Mouse (Mus musculus): ENCODE data around the gene Dnaja4. TPM values are rescaled to one million over a fixed set of nuclear protein-coding genes. Genes with fewer than 3 reads are reported as not detected.
"Not testable (repeated sequence)": the region's sequence is repeated elsewhere in the genome, so short reads cannot be mapped to it uniquely, and the experiment has no call there.

Gene Dnaja4
- polyA plus RNA-seq, 1 experiment from 2014 or later = 24.3 TPM

DNA sequence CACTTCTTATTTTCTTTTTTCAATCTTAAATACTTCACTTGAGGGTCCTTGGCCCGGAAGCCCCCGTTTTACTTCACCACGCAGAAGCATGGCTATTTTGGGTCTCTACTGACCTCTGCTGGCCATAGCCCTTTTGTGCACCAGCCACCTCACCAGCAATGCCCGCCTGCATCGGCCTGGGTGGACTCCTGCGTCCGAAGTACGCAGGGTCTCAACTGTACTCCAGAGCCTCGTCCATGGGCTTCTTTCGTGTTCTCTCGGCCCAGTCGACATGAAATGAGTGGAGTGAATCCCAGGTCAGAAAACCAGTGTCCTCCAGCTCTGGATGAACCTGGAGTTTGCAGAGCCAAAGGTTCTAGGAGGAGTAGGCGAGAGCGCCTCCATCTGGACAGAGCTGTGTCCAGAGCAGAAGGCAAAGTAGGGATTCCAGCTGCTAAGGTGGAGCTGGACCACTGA, 22.1 kb upstream of the Dnaja4 start:
- Histone ChIP-seq H3K27ac (no peak overlapping the region), H3K27me3 (replicated peaks) (peaks cover 30% of the 10 kb centered on the region), H3K9me3 (replicated peaks) (no peaks in the 10 kb centered on the region), H3K36me3 (no peaks in the 10 kb centered on the region), H3K9ac (peak overlapping the region; percentile 22; the same call in 1 of the 2 replicates), H3K4me3 (peak overlapping the region; percentile 48), H3K4me1 (peaks cover 11% of the 10 kb centered on the region), H3K4me2 (peak overlapping the region; percentile 67)
- 6% methylated on average over 14 of the region's 14 CpGs for WGBS (ENCODE audit: insufficient replicate concordance)
- ATAC-seq = peak; percentile 73

DNA sequence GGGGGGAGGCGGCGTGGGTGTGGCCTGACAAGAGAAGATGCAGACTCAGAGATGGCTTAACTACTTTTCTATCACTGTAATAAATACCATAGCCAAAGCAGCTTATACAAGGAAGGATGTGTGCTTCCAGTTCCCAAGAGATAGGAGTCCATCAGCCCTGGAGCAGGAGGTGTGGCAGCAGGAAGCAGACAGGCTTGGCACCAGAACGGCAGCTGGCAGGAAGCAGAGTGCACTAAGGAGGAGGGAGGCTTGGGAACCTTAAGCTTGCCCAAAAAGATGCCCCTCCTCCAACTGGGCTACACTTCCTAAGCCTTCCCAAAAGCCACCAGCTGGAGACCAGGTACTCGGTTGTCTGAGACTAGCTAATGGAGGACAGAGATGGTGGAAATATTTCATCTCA, 15.8 kb upstream of the Dnaja4 start:
- Histone ChIP-seq H3K4me2 (no peak overlapping the region), H3K9me3 (replicated peaks) (no peaks in the 10 kb centered on the region), H3K36me3 (no peaks in the 10 kb centered on the region), H3K9ac (no peak overlapping the region), H3K27ac (no peak overlapping the region), H3K4me1 (no peaks in the 10 kb centered on the region), H3K27me3 (replicated peaks) (peaks cover 56% of the 10 kb centered on the region), H3K4me3 (no peak overlapping the region)
- ATAC-seq = no peak
- WGBS (ENCODE audit: insufficient replicate concordance) = 54% methylated on average over 4 of the region's 4 CpGs

DNA sequence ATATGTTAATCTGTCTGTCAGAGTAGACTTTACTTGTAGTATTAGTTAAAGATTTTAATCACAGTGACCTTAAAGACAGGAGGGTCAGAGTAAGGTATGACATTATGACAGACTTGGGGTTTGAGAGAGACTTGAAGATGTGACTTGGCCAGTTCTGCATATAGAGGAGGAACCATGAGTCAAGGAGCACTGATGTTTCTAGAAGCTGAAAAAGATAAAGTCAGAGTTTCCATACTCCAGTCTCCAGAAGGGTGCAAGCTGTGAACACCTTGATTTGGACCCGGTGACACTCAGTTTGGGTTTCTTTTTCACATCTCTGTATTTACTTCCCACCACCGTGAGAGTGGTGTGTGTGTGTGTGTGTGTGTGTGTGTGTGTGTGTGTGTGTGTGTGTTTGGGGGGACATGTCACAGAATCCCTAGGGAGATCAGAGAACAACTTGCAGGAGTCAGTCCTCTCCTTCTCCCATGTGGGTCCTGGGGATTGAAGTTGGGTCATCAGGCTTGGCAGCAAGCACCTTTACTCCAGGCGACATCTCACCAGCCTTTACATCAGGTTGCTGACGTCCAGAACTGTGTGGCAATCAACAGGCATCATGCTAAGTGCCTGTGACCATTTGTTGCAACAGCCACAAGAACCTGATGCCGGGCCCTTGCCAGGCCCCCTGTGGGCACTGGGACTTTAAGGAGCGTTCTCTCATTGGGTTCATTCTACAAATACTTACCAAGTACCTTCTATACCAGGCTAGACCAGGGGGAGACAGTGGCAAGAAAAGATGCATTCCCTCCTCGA, 14.7 kb upstream of the Dnaja4 start:
- ATAC-seq = no peak
- Histone ChIP-seq H3K27me3 (replicated peaks) (peaks cover 51% of the 10 kb centered on the region; the same call in 1 of the 2 replicates), H3K36me3 (no peaks in the 10 kb centered on the region), H3K27ac (no peak overlapping the region), H3K9ac (no peak overlapping the region), H3K9me3 (replicated peaks) (no peaks in the 10 kb centered on the region), H3K4me3 (no peak overlapping the region), H3K4me1 (no peaks in the 10 kb centered on the region), H3K4me2 (no peak overlapping the region)
- WGBS (ENCODE audit: insufficient replicate concordance) = 49% methylated on average over 7 of the region's 7 CpGs

DNA sequence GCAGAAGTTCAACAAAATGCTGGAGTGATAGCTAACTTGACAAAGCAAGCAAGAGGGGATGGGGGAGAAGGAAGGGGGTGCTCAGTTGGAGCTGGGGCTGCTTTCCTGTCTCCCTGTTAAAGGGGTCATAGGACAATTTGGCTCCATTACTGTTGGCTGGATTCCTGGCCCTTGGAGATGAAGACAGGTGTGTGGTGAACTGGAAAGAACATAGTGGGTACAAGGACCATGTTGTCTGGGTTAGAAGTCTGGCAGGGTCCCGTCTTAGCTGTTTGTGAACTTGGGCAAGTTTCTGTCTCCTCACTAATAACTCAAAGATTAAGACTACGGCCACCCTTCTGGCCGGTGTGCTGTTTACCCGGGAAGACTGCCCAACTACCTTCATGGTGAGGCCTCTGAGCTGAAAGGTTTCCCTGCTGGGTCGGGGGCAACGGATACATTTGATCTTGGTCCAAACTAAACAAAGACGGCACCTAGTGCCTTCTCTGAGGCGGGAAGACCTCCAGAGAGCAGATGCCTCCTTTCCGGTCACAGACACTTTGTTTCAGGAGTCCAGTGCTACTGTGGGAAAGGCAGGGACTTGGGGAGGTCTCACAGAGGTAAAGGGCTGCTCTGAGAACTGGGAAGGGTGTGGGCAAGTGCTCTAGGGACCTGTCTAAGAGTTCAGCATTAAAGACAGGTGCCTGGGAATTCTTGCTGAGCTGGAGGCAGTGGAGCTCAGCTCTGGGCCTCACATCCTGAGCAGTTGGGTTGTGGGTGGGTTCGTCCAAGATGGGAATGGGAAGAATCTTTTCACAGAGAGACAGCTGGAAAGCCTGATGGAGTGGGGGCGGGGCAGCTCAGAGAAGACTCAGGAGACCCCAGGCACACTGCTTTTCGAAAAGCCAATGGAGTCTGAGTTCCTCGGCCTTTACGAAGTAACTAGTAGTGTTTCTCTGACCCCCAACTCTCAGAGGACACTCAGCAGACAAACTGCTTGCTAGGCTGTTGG, 11.1 kb upstream of the Dnaja4 start:
- no peak overlapping the region for H3K4me3 ChIP-seq
- ATAC-seq = no peak

DNA sequence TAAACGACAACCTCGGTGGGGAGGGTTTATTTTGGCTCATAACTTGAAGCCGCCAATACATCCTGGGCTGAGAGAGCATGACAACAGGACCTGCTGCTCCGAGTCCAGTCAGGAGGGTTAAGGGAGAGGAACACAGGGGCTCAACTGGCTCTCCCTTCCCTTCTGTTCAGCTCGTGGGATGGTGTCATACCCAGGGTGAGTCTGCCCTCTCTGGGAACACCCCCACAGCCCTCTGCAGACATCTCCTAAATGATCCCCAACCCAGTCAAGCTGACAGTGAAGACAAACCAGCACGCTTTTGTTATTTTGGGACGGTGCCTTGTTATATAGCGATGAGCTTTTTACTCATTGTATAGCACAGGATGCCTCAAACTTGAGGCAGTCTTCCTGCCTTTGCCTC, 9.2 kb upstream of the Dnaja4 start:
- Histone ChIP-seq H3K4me1 (peaks cover 10% of the 10 kb centered on the region), H3K27ac (no peak overlapping the region), H3K27me3 (replicated peaks) (peaks cover 63% of the 10 kb centered on the region), H3K9ac (no peak overlapping the region), H3K36me3 (no peaks in the 10 kb centered on the region), H3K4me3 (no peak overlapping the region), H3K9me3 (replicated peaks) (no peaks in the 10 kb centered on the region), H3K4me2 (no peak overlapping the region)
- 70% methylated on average over 8 of the region's 8 CpGs for WGBS (ENCODE audit: insufficient replicate concordance)
- ATAC-seq = no peak

More for the DNA sequence above, 11.1 kb upstream of the Dnaja4 start:
- no peak overlapping the region for H3K27ac ChIP-seq
- no peaks in the 10 kb centered on the region for H3K36me3 ChIP-seq
- H3K9me3 ChIP-seq (replicated peaks) = no peaks in the 10 kb centered on the region
- H3K9ac ChIP-seq = no peak overlapping the region
- 65% methylated on average over 14 of the region's 14 CpGs for WGBS (ENCODE audit: insufficient replicate concordance)
- H3K4me1 ChIP-seq = peaks cover 10% of the 10 kb centered on the region
- peaks cover 59% of the 10 kb centered on the region for H3K27me3 ChIP-seq (replicated peaks)
- H3K4me2 ChIP-seq = no peak overlapping the region

- H3K4me3 ChIP-seq; ATAC-seq; H3K9ac ChIP-seq; H3K36me3 ChIP-seq; H3K4me2 ChIP-seq; H3K27ac ChIP-seq; H3K9me3 ChIP-seq (replicated peaks): not testable (repeated sequence)
- H3K4me1 ChIP-seq = peaks cover 12% of the 10 kb centered on the region
- WGBS (ENCODE audit: insufficient replicate concordance) = 71% methylated on average over 2 of the region's 2 CpGs
- peaks cover 61% of the 10 kb centered on the region for H3K27me3 ChIP-seq (replicated peaks)
Observed at GRCm38 (mm10) chr9:54690697-54691096, 8.0 kb upstream of the Dnaja4 start.

- H3K4me2 ChIP-seq = peak overlapping the region; percentile 72
- peak overlapping the region; percentile 46 for H3K4me3 ChIP-seq
- WGBS (ENCODE audit: insufficient replicate concordance) = 2% methylated on average over 31 of the region's 31 CpGs
- peaks cover 18% of the 10 kb centered on the region for H3K4me1 ChIP-seq
- peak overlapping the region; percentile 55 for H3K9ac ChIP-seq
- not testable (repeated sequence) for H3K27ac ChIP-seq; H3K9me3 ChIP-seq (replicated peaks); H3K36me3 ChIP-seq
- peaks cover 60% of the 10 kb centered on the region for H3K27me3 ChIP-seq (replicated peaks)
- ATAC-seq = peak; percentile 74
Observed at GRCm38 (mm10) chr9:54691241-54691805, 7.3 kb upstream of the Dnaja4 start.

GRCm38 (mm10) chr9:54699087-54699344, 343 bp downstream of the Dnaja4 start:
- Histone ChIP-seq H3K4me3 (peak overlapping the region; percentile 80), H3K4me2 (peak overlapping the region; percentile 92), H3K4me1 (peaks cover 80% of the 10 kb centered on the region), H3K9ac (peak overlapping the region; percentile 96), H3K9me3 (replicated peaks) (no peaks in the 10 kb centered on the region), H3K27me3 (replicated peaks) (peaks cover 37% of the 10 kb centered on the region), H3K27ac (peak overlapping the region; percentile 97), H3K36me3 (no peaks in the 10 kb centered on the region)
- ATAC-seq = peak; percentile 35
- WGBS (ENCODE audit: insufficient replicate concordance) = 8% methylated on average over 27 of the region's 27 CpGs

- H3K27me3 ChIP-seq (replicated peaks) = peaks cover 33% of the 10 kb centered on the region
- ATAC-seq = peak; percentile 46
Observed at GRCm38 (mm10) chr9:54699345-54700173, 886 bp downstream of the Dnaja4 start.

DNA sequence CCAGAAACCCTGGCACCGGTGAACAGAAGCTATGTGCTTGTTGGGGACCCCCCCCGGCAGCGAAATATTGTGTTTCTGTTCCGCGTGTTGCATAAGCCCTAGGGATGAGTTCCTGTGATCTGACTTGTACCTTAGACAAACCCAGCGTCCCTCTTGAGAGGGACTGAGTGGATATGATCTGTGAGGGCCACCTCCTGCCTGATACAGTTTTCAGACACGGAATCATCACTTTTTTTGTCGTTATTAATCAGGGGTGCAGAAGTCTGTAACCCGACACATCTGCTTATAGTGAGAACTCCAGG, 1.5 kb downstream of the Dnaja4 start:
- Histone ChIP-seq H3K4me2 (peak overlapping the region; percentile 92), H3K27me3 (replicated peaks) (peaks cover 28% of the 10 kb centered on the region), H3K9me3 (replicated peaks) (no peaks in the 10 kb centered on the region), H3K4me3 (peak overlapping the region; percentile 80), H3K27ac (peak overlapping the region; percentile 97), H3K36me3 (no peaks in the 10 kb centered on the region), H3K9ac (peak overlapping the region; percentile 96), H3K4me1 (peaks cover 91% of the 10 kb centered on the region)
- 22% methylated on average over 9 of the region's 9 CpGs for WGBS (ENCODE audit: insufficient replicate concordance)
- ATAC-seq = no peak

More at GRCm38 (mm10) chr9:54699345-54700173, 886 bp downstream of the Dnaja4 start:
- peak overlapping the region; percentile 97 for H3K27ac ChIP-seq
- H3K9ac ChIP-seq = peak overlapping the region; percentile 96
- H3K9me3 ChIP-seq (replicated peaks) = no peaks in the 10 kb centered on the region
- H3K4me1 ChIP-seq = peaks cover 86% of the 10 kb centered on the region
- peak overlapping the region; percentile 92 for H3K4me2 ChIP-seq
- peak overlapping the region; percentile 80 for H3K4me3 ChIP-seq
- 1% methylated on average over 83 of the region's 92 CpGs for WGBS (ENCODE audit: insufficient replicate concordance)
- no peaks in the 10 kb centered on the region for H3K36me3 ChIP-seq

DNA sequence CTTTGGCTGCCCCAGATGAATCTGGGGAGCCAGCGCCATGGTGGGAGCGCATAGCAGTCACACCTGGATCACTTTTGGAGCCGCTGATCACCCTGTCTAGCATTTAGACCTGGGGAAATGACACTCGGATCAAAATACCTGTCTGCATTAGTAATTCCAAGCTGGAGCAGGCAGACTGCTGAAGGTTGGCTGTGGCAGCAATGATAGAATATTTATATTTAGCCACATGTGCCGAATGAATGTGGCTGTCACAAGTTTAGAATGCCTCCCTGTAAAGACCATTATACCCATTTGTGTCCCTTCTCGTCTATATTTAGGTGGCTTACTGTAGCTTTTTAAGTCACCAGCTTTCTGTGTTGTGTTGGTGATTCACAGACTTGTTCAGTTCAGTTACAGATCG, 2.1 kb downstream of the Dnaja4 start:
- Histone ChIP-seq H3K27ac (peak overlapping the region; percentile 97), H3K27me3 (replicated peaks) (peaks cover 24% of the 10 kb centered on the region), H3K36me3 (no peaks in the 10 kb centered on the region), H3K9me3 (replicated peaks) (no peaks in the 10 kb centered on the region), H3K4me2 (peak overlapping the region; percentile 92), H3K9ac (peak overlapping the region; percentile 96), H3K4me3 (peak overlapping the region; percentile 80), H3K4me1 (peaks cover 95% of the 10 kb centered on the region)
- ATAC-seq = no peak
- 69% methylated on average over 7 of the region's 7 CpGs for WGBS (ENCODE audit: insufficient replicate concordance)
